Mouse (Mus musculus) megakaryocyte-erythroid progenitor cell, adult 5-6 weeks (primary cell): ENCODE measurements around the gene 1810043G02Rik. TPM values are rescaled to one million over a fixed set of nuclear protein-coding genes. Genes with fewer than 3 reads are reported as not detected.

Source experiments
- total RNA-seq, 2 experiments: library from RNA; stranded (forward) in 1 of 2; stranded (reverse) in 1 of 2; fragments of 200-1000, 215-1000 nt in 1 of 2; fragments of >200 nt in 1 of 2; fragmentation: Nextera tagmentation in 1 of 2; gene quantifications; 2 replicates each; pipeline ENCODE4 v1.2.3; 2014 to 2017

Gene 1810043G02Rik
- total RNA-seq, 2 experiments from 2014 or later, result 5.2 to 18.0 TPM

Other genes starting within 250 kb of the 1810043G02Rik start
- gene Gm18596, start 235.9 kb upstream of the 1810043G02Rik start, total RNA-seq (2014; fragmentation: Nextera tagmentation), result not detected in 2 replicates
- gene Gm18596, start 235.9 kb upstream of the 1810043G02Rik start, total RNA-seq (2017), result not detected in 2 replicates
- not detected in 2 replicates for gene Gm9736, start 227.2 kb upstream of the 1810043G02Rik start, total RNA-seq (2014; fragmentation: Nextera tagmentation)
- not detected in 2 replicates for gene Gm9736, start 227.2 kb upstream of the 1810043G02Rik start, total RNA-seq (2017)
- gene Gm3233, start 218.8 kb upstream of the 1810043G02Rik start, total RNA-seq (2014; fragmentation: Nextera tagmentation), result not detected in 2 replicates
- not detected in 2 replicates for gene Gm3233, start 218.8 kb upstream of the 1810043G02Rik start, total RNA-seq (2017)
- not detected in 2 replicates for gene Gm3238, start 207.2 kb upstream of the 1810043G02Rik start, total RNA-seq (2014; fragmentation: Nextera tagmentation)
- not detected in 2 replicates for gene Gm3238, start 207.2 kb upstream of the 1810043G02Rik start, total RNA-seq (2017)
- gene Gm7138, start 201.6 kb upstream of the 1810043G02Rik start, total RNA-seq (2014; fragmentation: Nextera tagmentation), result not detected in 2 replicates
- gene Gm7138, start 201.6 kb upstream of the 1810043G02Rik start, total RNA-seq (2017), result not detected in 2 replicates
- not detected in 2 replicates for gene Gm3250, start 196.0 kb upstream of the 1810043G02Rik start, total RNA-seq (2014; fragmentation: Nextera tagmentation)
- not detected in 2 replicates for gene Gm3250, start 196.0 kb upstream of the 1810043G02Rik start, total RNA-seq (2017)
- not detected in 2 replicates for gene Gm7137, start 190.3 kb upstream of the 1810043G02Rik start, total RNA-seq (2014; fragmentation: Nextera tagmentation)
- gene Gm7137, start 190.3 kb upstream of the 1810043G02Rik start, total RNA-seq (2017), result not detected in 2 replicates
- gene Gm9639, start 183.4 kb upstream of the 1810043G02Rik start, total RNA-seq (2014; fragmentation: Nextera tagmentation), result not detected in 2 replicates
- not detected in 2 replicates for gene Gm9639, start 183.4 kb upstream of the 1810043G02Rik start, total RNA-seq (2017)
- gene Gm19668, start 179.4 kb upstream of the 1810043G02Rik start, total RNA-seq (2014; fragmentation: Nextera tagmentation), result not detected in 2 replicates
- not detected in 2 replicates for gene Gm19668, start 179.4 kb upstream of the 1810043G02Rik start, total RNA-seq (2017)
- not detected in 2 replicates for gene Gm9507, start 166.7 kb upstream of the 1810043G02Rik start, total RNA-seq (2014; fragmentation: Nextera tagmentation)
- not detected in 2 replicates for gene Gm9507, start 166.7 kb upstream of the 1810043G02Rik start, total RNA-seq (2017)
- gene Gm2696, start 163.8 kb upstream of the 1810043G02Rik start, total RNA-seq (2014; fragmentation: Nextera tagmentation), result not detected in 2 replicates
- not detected in 2 replicates for gene Gm2696, start 163.8 kb upstream of the 1810043G02Rik start, total RNA-seq (2017)
- gene Krtap10-4, start 151.4 kb upstream of the 1810043G02Rik start, total RNA-seq (2014; fragmentation: Nextera tagmentation), result not detected in 2 replicates
- gene Krtap10-4, start 151.4 kb upstream of the 1810043G02Rik start, total RNA-seq (2017), result not detected in 2 replicates
- gene Krtap10-10, start 142.6 kb upstream of the 1810043G02Rik start, total RNA-seq (2014; fragmentation: Nextera tagmentation), result not detected in 2 replicates
- gene Krtap10-10, start 142.6 kb upstream of the 1810043G02Rik start, total RNA-seq (2017), result not detected in 2 replicates
- gene Gm36176, start 131.7 kb upstream of the 1810043G02Rik start, total RNA-seq (2014; fragmentation: Nextera tagmentation), result not detected in 2 replicates
- not detected in 2 replicates for gene Gm36176, start 131.7 kb upstream of the 1810043G02Rik start, total RNA-seq (2017)
- gene Gm10318, start 125.7 kb upstream of the 1810043G02Rik start, total RNA-seq (2014; fragmentation: Nextera tagmentation), result not detected in 2 replicates
- not detected in 2 replicates for gene Gm10318, start 125.7 kb upstream of the 1810043G02Rik start, total RNA-seq (2017)
- not detected in 2 replicates for gene Gm3285, start 116.5 kb upstream of the 1810043G02Rik start, total RNA-seq (2014; fragmentation: Nextera tagmentation)
- gene Gm3285, start 116.5 kb upstream of the 1810043G02Rik start, total RNA-seq (2017), result not detected in 2 replicates
- gene Lrrc3, start 76.0 kb upstream of the 1810043G02Rik start, total RNA-seq (2014; fragmentation: Nextera tagmentation), result not detected in 2 replicates
- not detected in 2 replicates for gene Lrrc3, start 76.0 kb upstream of the 1810043G02Rik start, total RNA-seq (2017)
- gene Trpm2, start 8.0 kb upstream of the 1810043G02Rik start, total RNA-seq (2014; fragmentation: Nextera tagmentation), result 0.15 TPM in 1 of 2 replicates, not detected in the other
- gene Trpm2, start 8.0 kb upstream of the 1810043G02Rik start, total RNA-seq (2017), result 0.23 TPM in 1 of 2 replicates, not detected in the other
- 40.4 and 44.0 TPM in 2 replicates for gene Pfkl, start 31.6 kb downstream of the 1810043G02Rik start, total RNA-seq (2014; fragmentation: Nextera tagmentation)
- 26.4 and 51.9 TPM in 2 replicates for gene Pfkl, start 31.6 kb downstream of the 1810043G02Rik start, total RNA-seq (2017)
- gene Dnmt3l, start 63.4 kb downstream of the 1810043G02Rik start, total RNA-seq (2014; fragmentation: Nextera tagmentation), result not detected in 2 replicates
- not detected in 2 replicates for gene Dnmt3l, start 63.4 kb downstream of the 1810043G02Rik start, total RNA-seq (2017)
- gene Aire, start 65.1 kb downstream of the 1810043G02Rik start, total RNA-seq (2014; fragmentation: Nextera tagmentation), result not detected in 2 replicates
- gene Aire, start 65.1 kb downstream of the 1810043G02Rik start, total RNA-seq (2017), result not detected in 2 replicates
- gene Icosl, start 90.8 kb downstream of the 1810043G02Rik start, total RNA-seq (2014; fragmentation: Nextera tagmentation), result 0.37 and 4.9 TPM in 2 replicates
- 0.57 and 1.4 TPM in 2 replicates for gene Icosl, start 90.8 kb downstream of the 1810043G02Rik start, total RNA-seq (2017)
- gene D10Jhu81e, start 191.3 kb downstream of the 1810043G02Rik start, total RNA-seq (2014; fragmentation: Nextera tagmentation), result 42.1 and 48.7 TPM in 2 replicates
- 94.9 and 103 TPM in 2 replicates for gene D10Jhu81e, start 191.3 kb downstream of the 1810043G02Rik start, total RNA-seq (2017)
- gene Pwp2, start 206.6 kb downstream of the 1810043G02Rik start, total RNA-seq (2014; fragmentation: Nextera tagmentation), result 25.5 and 31.4 TPM in 2 replicates
- 37.0 and 47.2 TPM in 2 replicates for gene Pwp2, start 206.6 kb downstream of the 1810043G02Rik start, total RNA-seq (2017)